Mouse (Mus musculus): ENCODE results near the gene Eef1a1. TPM values are rescaled to one million over a fixed set of nuclear protein-coding genes. Genes with fewer than 3 reads are reported as not detected.
"Not testable (repeated sequence)": the region's sequence is repeated elsewhere in the genome, so short reads cannot be mapped to it uniquely, and the experiment has no call there.

Gene Eef1a1
- total RNA-seq (2021) = 1,000 to 10,000 TPM; 3,010 to 3,306 TPM

DNA sequence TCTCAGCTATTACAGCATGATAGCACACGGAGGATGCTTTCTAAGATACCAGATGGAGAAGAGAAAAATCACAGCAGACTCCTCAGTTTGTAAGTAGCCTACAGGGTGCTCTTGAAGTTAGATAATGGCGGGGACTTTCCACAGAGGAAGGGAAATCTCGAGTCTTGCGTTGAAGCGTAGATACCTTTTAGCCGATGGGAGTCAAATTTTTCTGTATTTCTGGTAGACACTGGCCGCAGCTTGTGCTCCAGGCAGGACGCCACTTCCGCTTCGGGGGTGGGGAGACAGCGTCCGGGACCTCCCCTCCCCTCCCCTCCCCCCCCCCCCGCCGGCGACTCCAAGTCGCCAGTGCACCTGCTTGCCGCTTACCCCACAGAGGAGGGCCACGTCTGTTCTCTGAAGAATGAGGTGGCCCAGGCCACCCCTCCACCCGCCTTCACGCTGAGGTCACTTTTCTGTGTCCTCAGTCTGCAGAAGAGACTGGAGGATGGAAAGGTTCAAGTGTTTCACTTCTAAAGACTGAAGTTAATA, at the start of gene Eef1a1:
Gene Eef1a1 (minus strand): TSS at position 262 of the 531 bp plus-strand sequence.
- DNase-seq (ENCODE audit: extremely low spot score in 1 of 2, low spot score in 1 of 2) = peak; percentile 18 to 31

DNA sequence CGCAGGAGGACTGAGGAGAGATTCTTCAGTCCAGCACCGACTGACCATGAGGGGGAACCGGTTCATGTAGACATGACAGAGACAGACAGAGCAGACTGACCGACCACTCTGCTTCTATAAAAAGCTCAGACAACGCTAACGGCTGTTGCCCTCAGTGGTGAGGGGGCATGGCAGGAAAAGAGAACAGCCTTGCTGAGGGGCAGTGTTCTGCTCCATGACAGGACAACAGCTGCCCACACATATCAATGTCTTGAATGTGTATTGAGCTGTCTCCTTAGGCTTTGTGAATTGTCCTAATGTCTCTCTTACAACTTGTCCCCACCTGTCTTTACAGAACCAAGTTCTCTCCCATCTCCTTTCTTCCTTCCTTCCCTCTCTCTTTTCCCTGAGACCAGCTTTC, 49.5 kb upstream of the Eef1a1 start:
- DNase-seq (ENCODE audit: extremely low spot score in 1 of 2, low spot score in 1 of 2) = no peak

DNA sequence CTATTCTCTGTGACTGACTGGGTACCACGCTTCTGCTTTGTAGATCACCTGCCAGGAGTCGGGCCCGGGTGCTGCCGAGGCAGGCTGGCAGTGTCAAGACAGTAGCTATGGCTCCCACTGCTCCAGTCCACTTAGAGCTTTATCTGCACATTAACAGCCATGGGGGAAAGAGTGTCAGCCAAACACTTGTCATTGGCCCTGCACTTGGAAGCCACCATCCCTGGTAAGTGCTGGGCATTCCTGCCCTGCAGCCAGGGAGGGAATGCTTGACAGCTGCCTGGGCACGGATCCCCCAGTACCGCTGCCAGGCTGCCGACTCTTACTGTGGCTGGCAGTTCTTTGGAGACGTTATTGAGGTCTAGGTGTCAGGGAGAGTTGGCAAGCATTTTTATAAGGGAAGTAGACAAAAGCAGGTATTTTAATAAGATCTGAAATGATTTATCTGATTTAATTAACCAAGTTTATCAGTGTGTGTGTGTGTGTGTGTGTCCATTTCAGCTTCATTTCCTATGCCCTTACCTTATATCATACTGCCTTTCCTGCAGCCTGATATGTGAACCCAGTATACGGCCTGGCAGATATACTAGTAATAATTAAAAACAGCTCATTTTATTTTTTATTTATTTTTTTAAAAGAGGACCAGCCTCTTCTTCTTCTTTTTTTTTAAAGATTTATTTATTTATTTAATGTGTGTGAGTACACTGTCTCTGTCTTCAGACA, 48.4 kb upstream of the Eef1a1 start:
- DNase-seq (ENCODE audit: extremely low spot score in 1 of 2, low spot score in 1 of 2) = no peak

DNA sequence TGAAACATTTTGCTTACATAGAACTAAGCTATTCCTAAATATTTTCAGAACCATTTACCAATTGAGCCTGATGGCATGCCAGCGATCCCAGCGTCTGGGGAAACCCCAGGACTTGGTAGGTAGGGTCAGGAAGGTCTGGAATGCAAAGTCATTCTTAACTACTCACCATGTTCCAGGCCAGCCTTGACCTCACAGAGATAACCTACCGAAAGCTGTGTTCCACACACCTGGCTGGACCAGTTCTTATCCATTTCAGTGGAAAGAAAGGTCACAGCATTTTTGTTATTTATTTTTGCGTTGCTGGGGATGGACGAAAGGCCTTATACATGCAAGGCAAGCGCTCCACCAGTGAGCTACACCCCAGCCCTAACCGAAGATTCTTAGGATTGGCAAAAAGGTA, 45.7 kb upstream of the Eef1a1 start:
- no peak for DNase-seq (ENCODE audit: extremely low spot score in 1 of 2, low spot score in 1 of 2)

DNA sequence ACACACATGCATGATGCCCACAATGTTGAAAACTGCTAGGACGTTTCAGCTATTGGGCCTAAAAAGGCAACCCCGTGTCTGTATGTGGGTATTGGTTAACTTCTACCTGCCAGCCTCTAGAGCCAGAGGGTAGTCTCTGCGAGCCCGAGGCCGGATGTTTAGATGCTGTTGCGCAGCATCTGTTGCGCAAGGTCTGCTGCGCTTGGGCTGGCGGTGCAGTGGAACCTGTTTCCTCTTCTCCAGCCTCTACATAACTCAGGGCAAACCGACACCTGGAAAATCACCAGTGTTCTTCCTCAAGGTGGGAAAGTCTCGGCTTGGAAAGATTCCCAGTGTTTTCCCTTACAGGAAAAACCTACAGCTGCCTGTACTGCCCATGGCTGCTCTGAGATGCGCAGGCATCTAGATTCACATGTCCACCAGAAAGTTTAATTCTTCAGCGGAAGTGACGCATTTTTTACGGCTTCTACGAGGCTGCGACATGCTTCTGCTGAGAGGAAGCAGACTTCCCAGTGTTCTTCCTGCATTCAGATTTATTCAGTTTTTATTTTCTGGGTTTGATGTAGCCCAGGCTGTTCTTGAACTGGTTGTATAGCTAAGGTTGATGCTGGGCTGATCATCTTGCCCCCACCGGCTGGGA, 44.5 kb upstream of the Eef1a1 start:
- DNase-seq (ENCODE audit: extremely low spot score in 1 of 2, low spot score in 1 of 2) = no peak

DNA sequence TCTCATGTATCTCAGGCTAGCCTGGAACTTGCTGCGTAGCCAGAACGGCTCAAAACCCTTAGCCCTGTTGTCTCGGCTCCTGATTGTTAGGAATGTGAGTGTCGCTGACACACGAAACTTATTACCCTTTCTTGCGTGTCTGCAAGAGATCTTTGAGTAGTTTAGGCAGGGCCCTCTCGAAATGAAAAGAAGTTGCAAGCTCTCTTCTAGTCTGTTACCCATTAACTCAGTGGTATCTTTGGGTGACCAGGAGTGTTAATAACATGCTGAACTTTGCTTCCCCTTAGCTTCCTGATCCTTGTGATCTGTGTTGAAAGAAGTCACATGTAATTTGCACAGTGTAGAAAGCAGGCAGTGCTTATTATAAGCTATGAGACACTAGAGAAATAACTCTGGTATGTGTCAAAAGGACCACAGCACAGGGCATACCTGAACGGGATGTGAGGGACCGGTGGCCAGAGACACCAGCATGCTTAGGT, 43.4 kb upstream of the Eef1a1 start:
- DNase-seq (ENCODE audit: extremely low spot score in 1 of 2, low spot score in 1 of 2) = no peak

DNA sequence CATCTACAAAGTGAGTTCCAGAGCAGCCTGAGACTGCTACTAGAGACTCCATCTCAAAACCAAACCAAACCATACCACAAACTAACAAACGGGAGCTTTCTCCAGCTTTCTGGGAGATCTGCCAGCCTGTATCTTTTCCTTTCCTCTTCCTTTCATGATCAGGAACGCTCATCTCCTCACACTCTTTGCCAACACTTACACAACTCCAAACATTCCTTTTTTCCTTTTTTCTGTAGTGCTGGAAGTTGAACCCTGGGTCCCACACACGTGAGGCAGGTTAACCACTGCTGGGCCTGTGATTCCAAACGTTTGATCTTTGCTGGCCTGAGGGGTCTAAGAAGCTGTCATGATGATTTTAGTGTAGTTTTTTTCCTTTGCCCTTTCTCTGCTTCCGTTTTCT, 42.9 kb upstream of the Eef1a1 start:
- no peak for DNase-seq (ENCODE audit: extremely low spot score in 1 of 2, low spot score in 1 of 2)

DNA sequence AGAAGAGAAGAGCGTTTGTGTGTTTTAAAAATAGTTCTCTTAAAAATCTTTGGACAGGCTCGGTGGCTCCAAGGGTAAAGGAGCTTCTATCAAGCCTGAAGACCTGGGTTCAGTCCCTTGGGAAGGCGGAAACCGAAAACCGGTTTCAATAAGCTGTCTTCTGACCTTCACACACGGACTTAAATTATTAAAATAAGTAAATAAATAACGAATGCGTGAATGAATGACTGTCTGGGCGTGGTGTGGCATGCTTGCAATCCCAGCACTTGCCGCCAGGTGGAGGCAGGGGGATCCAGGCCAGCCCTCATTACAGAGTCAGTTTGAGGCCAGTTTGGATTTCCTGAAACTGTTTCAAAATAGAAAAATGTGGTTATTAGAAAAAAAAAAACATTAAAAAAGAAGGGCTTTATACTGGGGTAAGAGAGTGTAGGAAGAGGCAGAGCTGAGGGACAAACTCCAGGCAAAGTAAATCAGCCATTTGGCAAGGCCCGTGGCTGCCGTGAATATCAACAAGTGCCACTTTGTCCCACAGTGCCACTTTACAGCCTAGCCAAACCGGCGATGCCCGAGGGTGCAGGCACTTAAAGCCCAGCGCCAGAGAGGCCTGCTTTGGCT, 38.9 kb upstream of the Eef1a1 start:
- peak; percentile 71 to 91 for DNase-seq (ENCODE audit: extremely low spot score in 1 of 2, low spot score in 1 of 2)

DNA sequence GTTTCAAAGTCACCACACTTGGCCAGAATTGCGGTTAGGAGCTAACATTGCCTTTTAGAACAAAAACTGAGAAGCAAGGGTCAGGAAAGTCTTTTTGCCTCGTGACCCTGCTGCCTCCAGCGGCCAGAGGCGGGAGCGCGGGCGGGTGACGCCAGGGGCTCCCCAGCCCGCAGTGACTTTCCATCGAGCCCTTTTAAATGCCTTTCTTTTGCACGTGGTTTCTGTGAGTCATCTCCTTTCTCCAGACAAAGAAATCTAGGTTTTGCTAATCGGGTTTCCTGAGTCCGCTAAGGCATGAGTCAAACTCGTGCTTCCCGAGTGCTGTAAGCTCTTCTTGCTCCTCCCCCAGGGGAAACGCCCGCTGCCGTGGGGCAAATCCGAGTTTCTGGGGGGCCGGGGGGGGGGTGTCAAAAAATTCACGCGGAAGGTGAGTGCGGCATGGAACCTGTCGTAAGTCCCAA, 38.4 kb upstream of the Eef1a1 start:
- peak in 1 of 2 experiments; percentile 58 for DNase-seq (ENCODE audit: extremely low spot score in 1 of 2, low spot score in 1 of 2)

DNA sequence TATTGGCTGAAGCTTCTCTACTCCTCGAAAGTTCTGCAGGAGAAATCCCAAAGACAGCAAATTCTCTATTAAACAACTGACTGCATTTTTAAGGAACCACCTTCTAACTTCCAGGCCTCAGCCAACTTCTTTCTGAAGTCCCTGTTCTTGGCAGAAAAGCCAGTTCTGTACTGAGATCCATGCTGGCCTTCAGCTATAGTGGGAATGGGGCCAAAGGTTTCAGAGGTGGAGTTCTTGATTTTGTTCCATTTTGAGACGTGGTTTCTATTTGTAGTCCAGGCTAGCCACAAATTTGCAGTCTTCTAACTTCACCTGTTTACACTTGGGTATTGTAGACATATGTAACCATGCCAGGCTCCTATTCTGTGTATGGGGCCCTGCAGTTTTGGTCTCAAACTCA, 37.3 kb upstream of the Eef1a1 start:
- DNase-seq (ENCODE audit: extremely low spot score in 1 of 2, low spot score in 1 of 2) = no peak

DNA sequence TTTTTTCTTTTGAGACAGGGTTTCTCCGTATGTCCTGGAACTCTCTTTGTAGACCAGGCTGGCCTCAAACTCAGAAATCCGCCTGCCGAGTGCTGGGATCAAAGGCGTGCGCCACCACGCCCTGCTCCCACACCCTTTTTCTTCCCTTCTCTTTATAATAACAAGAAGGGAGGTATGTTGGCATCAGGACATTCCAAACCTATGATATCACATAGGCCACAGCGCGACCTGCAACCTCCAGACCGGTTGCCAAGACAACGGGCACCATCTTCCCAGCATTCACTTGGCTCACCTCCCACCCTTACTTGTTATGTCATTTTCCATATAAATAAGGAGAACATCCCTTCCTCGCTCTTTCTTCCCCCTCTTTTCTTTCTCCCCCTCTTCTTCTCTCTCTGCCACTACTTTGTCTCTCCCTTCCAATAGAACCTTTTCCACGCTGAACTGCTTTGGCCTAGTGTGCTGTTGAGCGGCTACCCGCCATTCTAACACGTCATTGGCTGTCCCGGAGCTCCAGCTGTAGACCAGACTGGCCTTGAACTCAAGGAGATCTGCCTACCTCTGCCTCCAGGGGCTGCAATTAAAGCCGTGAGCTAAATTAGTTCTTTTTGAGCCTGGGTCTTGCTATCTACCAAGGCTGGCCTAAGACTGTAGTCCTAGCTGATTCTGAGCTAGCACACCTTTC, 36.6 kb upstream of the Eef1a1 start:
- no peak for DNase-seq (ENCODE audit: extremely low spot score in 1 of 2, low spot score in 1 of 2)

DNA sequence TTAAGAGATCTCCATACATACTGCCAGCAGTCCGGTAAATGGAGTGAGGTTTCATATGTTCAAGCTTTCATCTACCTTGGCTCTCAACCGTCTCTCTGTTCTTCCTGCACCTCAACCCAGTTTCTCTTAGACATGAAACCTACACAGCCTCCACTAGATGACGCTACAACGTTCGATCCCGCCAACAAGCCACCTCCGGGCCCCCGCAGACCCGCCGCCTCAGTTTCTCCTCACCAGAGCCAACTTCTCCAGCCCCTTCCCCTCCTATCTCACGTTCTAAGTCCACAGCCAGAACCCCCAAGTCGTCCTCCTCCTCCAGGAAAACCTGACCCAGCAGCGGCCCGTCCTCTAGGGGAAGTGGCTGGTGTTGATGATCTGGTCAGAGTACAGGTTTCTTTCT, 32.7 kb upstream of the Eef1a1 start:
- peak in 1 of 2 experiments; percentile 20 for DNase-seq (ENCODE audit: extremely low spot score in 1 of 2, low spot score in 1 of 2)

DNA sequence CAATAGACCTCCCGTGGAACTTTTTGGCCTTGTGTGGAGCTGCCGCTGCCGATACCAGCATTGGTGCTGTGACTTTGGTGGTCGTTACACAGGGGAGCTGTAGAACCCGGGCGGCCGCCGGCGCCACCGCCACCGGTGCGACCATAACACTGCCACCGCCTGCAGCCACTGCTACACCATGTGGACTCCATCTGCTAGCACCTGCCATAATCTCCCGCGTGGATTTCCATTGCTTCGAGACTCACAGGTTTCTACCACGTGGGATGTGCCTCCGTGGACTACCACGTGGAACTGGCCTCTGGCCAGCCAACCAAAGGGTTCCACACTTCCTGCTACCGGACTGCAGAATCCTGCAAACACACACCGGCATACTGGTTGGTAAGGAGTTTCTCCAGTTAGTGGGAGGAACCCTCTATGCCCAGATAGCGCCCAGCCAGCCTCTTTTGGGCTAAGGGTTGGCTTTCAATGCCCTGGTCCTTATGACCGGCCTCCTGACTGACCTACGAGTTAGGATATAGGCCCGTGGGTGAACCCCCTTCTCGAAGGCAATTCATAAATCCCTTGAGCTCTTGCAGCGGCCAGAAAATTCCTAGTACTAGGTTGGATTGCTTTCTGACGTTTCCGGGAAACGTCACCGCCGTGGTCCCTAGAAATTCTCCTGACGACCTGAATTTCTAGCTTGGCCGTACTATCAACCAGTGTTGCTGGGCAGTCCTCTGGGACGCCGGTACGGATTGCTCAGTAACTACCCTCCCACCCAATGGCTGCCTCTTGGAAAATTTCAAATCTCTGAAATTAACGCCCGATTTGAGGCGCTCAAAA, 32.0 kb upstream of the Eef1a1 start:
- peak; percentile 17 to 33 for DNase-seq (ENCODE audit: extremely low spot score in 1 of 2, low spot score in 1 of 2)

DNA sequence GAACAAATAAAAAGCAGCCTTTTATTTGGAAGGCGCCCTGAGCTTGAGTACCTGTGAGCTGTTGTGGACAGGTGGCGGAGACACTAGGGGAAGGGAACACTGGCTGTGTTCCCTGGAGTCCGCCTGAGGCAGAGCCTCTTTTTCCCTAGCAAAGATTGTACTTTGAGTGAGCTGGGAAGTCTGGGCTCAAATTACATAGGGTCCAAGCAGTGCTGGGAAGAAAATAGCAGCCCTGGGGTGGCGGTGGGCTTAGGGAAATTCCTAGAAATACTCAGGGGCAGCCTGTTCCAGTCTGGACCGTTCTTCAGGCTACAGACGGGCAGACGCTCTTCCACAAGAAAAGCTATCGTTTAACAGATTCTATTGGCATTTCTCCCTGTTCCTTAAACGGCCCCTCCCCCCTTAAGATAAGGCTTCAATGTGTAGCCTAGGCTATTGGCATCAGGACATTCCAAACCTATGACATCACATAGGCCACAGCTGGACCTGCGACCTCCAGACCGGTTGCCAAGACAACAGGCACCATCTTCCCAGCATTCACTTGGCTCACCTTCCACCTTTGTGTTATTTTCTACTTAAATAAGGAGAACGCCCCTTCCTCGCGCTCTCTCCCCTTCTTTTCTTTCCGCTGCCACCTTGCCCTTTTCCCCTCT, 31.3 kb upstream of the Eef1a1 start:
- no peak for DNase-seq (ENCODE audit: extremely low spot score in 1 of 2, low spot score in 1 of 2)

DNA sequence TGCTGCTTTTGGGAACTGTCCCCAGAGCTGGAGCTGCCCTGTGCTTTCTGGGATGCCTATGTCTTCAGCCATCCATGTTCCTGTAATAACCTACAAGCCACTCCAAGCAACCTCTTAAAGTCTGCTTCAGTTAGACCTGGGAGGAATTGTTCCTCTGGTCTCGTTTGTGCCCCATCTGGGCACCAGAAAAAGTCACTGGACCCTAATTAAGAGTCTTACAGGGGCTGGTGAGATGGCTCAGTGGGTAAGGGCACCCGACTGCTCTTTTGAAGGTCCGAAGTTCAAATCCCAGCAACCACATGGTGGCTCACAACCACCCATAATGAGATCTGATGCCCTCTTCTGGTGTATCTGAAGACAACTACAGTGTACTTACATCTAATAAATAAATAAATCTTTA, 28.3 kb upstream of the Eef1a1 start:
- not testable (repeated sequence) for DNase-seq (ENCODE audit: extremely low spot score in 1 of 2, low spot score in 1 of 2)

DNA sequence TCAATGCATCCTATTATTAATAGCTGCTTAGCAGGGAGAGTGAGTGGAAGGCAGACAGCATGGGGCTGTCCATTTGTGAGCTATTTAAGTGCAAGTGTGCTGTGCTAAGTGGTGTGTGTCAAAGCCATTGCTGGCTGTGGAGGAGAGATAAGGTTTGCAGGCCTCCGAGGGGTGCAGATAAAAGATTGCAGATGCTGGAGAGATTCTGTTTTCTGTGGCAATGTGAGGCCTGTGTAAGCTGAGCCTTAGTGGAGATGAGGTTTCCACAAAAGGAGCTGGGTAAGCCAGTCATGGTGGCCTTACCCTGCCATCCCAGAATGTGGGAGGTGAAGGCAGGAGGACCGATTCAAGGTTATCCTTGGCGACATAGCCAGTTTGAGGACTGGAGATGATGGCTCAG, 27.2 kb upstream of the Eef1a1 start:
- no peak for DNase-seq (ENCODE audit: extremely low spot score in 1 of 2, low spot score in 1 of 2)

DNA sequence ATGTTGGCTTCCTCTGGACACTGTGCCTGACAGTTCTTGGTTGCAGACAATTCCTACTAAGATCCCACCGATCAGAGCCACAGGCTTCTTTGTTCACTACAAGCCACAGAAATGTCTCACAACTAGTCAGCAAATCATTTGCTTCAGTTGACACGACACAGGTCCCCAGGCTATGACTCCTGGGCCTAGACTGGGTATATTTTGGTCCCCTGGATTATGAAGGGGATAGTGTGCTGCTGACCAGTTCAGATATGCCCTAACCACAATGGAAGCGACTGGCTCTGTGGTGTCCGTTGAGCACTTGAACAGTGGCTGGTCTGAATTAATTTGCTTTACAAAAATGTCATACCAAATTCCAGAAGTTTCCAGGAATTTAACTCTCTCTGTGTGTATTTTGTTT, 25.7 kb upstream of the Eef1a1 start:
- no peak for DNase-seq (ENCODE audit: extremely low spot score in 1 of 2, low spot score in 1 of 2)

DNA sequence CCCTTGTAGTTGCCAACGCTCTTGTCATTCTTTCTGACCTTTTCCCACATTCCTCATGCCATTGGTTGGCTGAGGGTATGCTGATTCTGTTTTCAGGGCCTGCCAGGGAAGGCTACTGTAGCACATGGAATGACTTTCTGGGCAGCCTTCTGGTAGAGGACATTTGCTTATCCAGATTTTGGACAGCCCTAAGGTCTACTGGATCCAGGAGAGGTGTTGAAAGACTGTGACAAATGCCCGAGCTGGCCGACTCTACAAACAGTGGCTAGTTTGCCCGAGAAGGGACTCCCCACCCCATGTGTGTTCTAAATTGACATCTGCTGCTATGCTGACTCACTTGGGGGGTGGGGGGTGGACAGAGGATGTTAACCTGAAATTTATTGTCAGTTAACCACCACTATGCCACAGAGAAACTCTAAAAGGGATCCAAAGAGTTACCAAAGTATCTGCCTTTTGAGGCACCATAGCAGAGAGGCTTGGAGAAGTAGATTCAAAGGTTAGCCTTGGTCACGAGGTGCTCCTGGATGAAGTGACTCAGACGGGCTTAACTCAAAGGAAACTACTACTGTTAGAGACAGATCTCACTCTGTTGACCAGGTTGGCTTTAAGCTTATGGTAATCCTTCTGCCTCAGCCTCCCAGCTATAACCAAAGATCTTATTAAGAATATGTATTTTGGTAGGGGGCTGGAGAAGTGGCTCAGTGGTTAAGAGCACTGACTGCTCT, 25.0 kb upstream of the Eef1a1 start:
- no peak for DNase-seq (ENCODE audit: extremely low spot score in 1 of 2, low spot score in 1 of 2)

DNA sequence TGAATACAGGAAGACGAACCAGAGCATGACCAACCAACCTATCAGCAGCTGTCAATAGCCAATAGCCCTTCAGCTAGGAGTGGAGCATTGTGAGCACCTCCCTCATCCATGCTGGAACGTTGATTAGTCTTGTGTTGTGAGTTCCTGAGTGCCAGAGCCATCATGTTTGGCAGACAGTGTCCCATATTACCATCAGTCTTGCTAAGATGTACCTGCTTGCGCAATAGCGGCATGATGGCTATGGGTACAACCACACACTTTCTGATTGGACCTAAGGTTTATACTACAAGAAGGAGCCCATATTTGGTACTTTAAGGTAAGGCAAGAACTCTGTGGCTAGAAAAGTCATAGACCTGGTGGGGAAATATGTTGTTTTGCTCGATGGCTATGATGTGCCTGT, 22.8 kb upstream of the Eef1a1 start:
- DNase-seq (ENCODE audit: extremely low spot score in 1 of 2, low spot score in 1 of 2) = no peak

Data from layer of hippocampus, postnatal 25 days (tissue).